Mouse (Mus musculus): Measurements from ENCODE around the gene Gp1bb. TPM values are rescaled to one million over a fixed set of nuclear protein-coding genes. Genes with fewer than 3 reads are reported as not detected.

The Gp1bb gene
- total and polyA plus RNA-seq, 3 experiments = 0.86 to 5.6 (median 3.5) TPM

GRCm38 (mm10) chr16:18581050-18581622 lies 41.1 kb downstream of the Gp1bb start:
- peaks cover 2% of the 10 kb centered on the region; the same call in 1 of the 2 replicates for H3K4me1 ChIP-seq (ENCODE audit: control insufficient read depth, insufficient read depth, low read length)
- no peaks in the 10 kb centered on the region for H3K36me3 ChIP-seq (ENCODE audit: control insufficient read depth, insufficient read depth, low read length)
- WGBS = 25% methylated on average over 21 of the region's 21 CpGs
- H3K4me3 ChIP-seq = peak overlapping the region; percentile 32
- H3K27me3 ChIP-seq (ENCODE audit: control insufficient read depth, insufficient read depth, low read length) = peaks cover 28% of the 10 kb centered on the region
- H3K27ac ChIP-seq = no peak overlapping the region
- DNase-seq = peak in 1 of 2 experiments; percentile 9
- intact Hi-C loops (cut with DNase I) = no loop called here
- TF ChIP-seq POLR2A (IDR thresholded peaks at IDR 0.05; ENCODE audit: insufficient read depth, low read depth, low read length) (no peak), CTCF (IDR thresholded peaks at IDR 0.05) (no peak), EP300 (IDR thresholded peaks at IDR 0.05; ENCODE audit: insufficient read depth, low read depth, low read length) (no peak)
- H3K79me2 ChIP-seq (replicated peaks; ENCODE audit: control insufficient read depth, insufficient read depth, low read length) = no peaks in the 10 kb centered on the region
- H3K9ac ChIP-seq (ENCODE audit: low read depth, low read length) = no peak overlapping the region

GRCm38 (mm10) chr16:18580389-18580788 lies 41.8 kb downstream of the Gp1bb start:
- no peaks in the 10 kb centered on the region for H3K79me2 ChIP-seq (replicated peaks; ENCODE audit: control insufficient read depth, insufficient read depth, low read length)
- H3K27me3 ChIP-seq (ENCODE audit: control insufficient read depth, insufficient read depth, low read length) = peaks cover 27% of the 10 kb centered on the region
- peaks cover 2% of the 10 kb centered on the region; the same call in 1 of the 2 replicates for H3K4me1 ChIP-seq (ENCODE audit: control insufficient read depth, insufficient read depth, low read length)
- no peak overlapping the region for H3K9ac ChIP-seq (ENCODE audit: low read depth, low read length)
- no peaks in the 10 kb centered on the region for H3K36me3 ChIP-seq (ENCODE audit: control insufficient read depth, insufficient read depth, low read length)
- no peak overlapping the region for H3K27ac ChIP-seq
- TF ChIP-seq CTCF (IDR thresholded peaks at IDR 0.05) (0 out of 2 replicates have a peak, but pooled peaks have one; percentile 14), POLR2A (IDR thresholded peaks at IDR 0.05; ENCODE audit: insufficient read depth, low read depth, low read length) (no peak)
- intact Hi-C loops (cut with DNase I) = no loop called here
- no peak overlapping the region for H3K4me3 ChIP-seq
- WGBS = 42% methylated on average over 2 of the region's 2 CpGs
- no peak for DNase-seq

GRCm38 (mm10) chr16:18577599-18578160 lies 44.5 kb downstream of the Gp1bb start:
- Histone ChIP-seq H3K4me1 (ENCODE audit: control insufficient read depth, insufficient read depth, low read length) (peaks cover 2% of the 10 kb centered on the region; the same call in 1 of the 2 replicates), H3K36me3 (ENCODE audit: control insufficient read depth, insufficient read depth, low read length) (no peaks in the 10 kb centered on the region), H3K27me3 (ENCODE audit: control insufficient read depth, insufficient read depth, low read length) (peaks cover 21% of the 10 kb centered on the region), H3K79me2 (replicated peaks; ENCODE audit: control insufficient read depth, insufficient read depth, low read length) (no peaks in the 10 kb centered on the region), H3K4me3 (no peak overlapping the region), H3K27ac (no peak overlapping the region), H3K9ac (ENCODE audit: low read depth, low read length) (no peak overlapping the region)
- TF ChIP-seq EP300 (IDR thresholded peaks at IDR 0.05; ENCODE audit: insufficient read depth, low read depth, low read length) (no peak), POLR2A (IDR thresholded peaks at IDR 0.05; ENCODE audit: insufficient read depth, low read depth, low read length) (no peak), CTCF (IDR thresholded peaks at IDR 0.05) (no peak)
- no peak for DNase-seq
- intact Hi-C loops (cut with DNase I) = no loop called here
- WGBS = 52% methylated on average over 5 of the region's 5 CpGs

- no peaks in the 10 kb centered on the region for H3K79me2 ChIP-seq (replicated peaks; ENCODE audit: control insufficient read depth, insufficient read depth, low read length)
- H3K4me1 ChIP-seq (ENCODE audit: control insufficient read depth, insufficient read depth, low read length) = peaks cover 2% of the 10 kb centered on the region; the same call in 1 of the 2 replicates
- no peak overlapping the region for H3K27ac ChIP-seq
- TF ChIP-seq POLR2A (IDR thresholded peaks at IDR 0.05; ENCODE audit: insufficient read depth, low read depth, low read length) = no peak
- no peak for TF ChIP-seq CTCF (IDR thresholded peaks at IDR 0.05)
- TF ChIP-seq EP300 (IDR thresholded peaks at IDR 0.05; ENCODE audit: insufficient read depth, low read depth, low read length) = no peak
- no peak overlapping the region for H3K4me3 ChIP-seq
- DNase-seq = no peak
- WGBS = 44% methylated on average over 3 of the region's 3 CpGs
- H3K36me3 ChIP-seq (ENCODE audit: control insufficient read depth, insufficient read depth, low read length) = no peaks in the 10 kb centered on the region
- intact Hi-C loops (cut with DNase I) = no loop called here
- H3K9ac ChIP-seq (ENCODE audit: low read depth, low read length) = no peak overlapping the region
- H3K27me3 ChIP-seq (ENCODE audit: control insufficient read depth, insufficient read depth, low read length) = peaks cover 15% of the 10 kb centered on the region
Measured at GRCm38 (mm10) chr16:18577071-18577470, 45.1 kb downstream of the Gp1bb start.

- H3K9ac ChIP-seq (ENCODE audit: low read depth, low read length) = no peak overlapping the region
- H3K27me3 ChIP-seq (ENCODE audit: control insufficient read depth, insufficient read depth, low read length) = 0 out of 2 replicates have a peak, but pooled peaks cover 1% of the 10 kb centered on the region
- no peak overlapping the region for H3K27ac ChIP-seq
- H3K4me1 ChIP-seq (ENCODE audit: control insufficient read depth, insufficient read depth, low read length) = no peaks in the 10 kb centered on the region
- H3K36me3 ChIP-seq (ENCODE audit: control insufficient read depth, insufficient read depth, low read length) = no peaks in the 10 kb centered on the region
- H3K4me3 ChIP-seq = no peak overlapping the region
- DNase-seq = no peak
- WGBS = 55% methylated on average over 8 of the region's 8 CpGs
- intact Hi-C loops (cut with DNase I) = no loop called here
- TF ChIP-seq POLR2A (IDR thresholded peaks at IDR 0.05; ENCODE audit: insufficient read depth, low read depth, low read length) (no peak), EP300 (IDR thresholded peaks at IDR 0.05; ENCODE audit: insufficient read depth, low read depth, low read length) (no peak), CTCF (IDR thresholded peaks at IDR 0.05) (no peak)
- H3K79me2 ChIP-seq (replicated peaks; ENCODE audit: control insufficient read depth, insufficient read depth, low read length) = no peaks in the 10 kb centered on the region
Measured at GRCm38 (mm10) chr16:18574196-18574595, 48.0 kb downstream of the Gp1bb start.

Other genes starting within 250 kb of the Gp1bb start
- gene Txnrd2, start 196.0 kb downstream of the Gp1bb start, total RNA-seq (2021) = 10 to 100 TPM; 37.6 to 39.7 TPM
- gene Txnrd2, start 196.0 kb downstream of the Gp1bb start, polyA plus RNA-seq (2012; rRNA removed) = 35.1 and 36.1 TPM in 2 replicates
- 100 to 1,000 TPM; 139 to 150 TPM for gene Comt, start 195.6 kb downstream of the Gp1bb start, total RNA-seq (2021)
- 208 and 236 TPM in 2 replicates for gene Comt, start 195.6 kb downstream of the Gp1bb start, polyA plus RNA-seq (2012; rRNA removed)
- gene Gnb1l, start 123.7 kb downstream of the Gp1bb start, total RNA-seq (2021) = 1 to 10 TPM; 5.3 to 7.4 TPM
- 5.5 and 8.5 TPM in 2 replicates for gene Gnb1l, start 123.7 kb downstream of the Gp1bb start, polyA plus RNA-seq (2012; rRNA removed)
- 1 to 10 TPM; 3.4 to 3.9 TPM for gene Rtl10, start 123.5 kb downstream of the Gp1bb start, total RNA-seq (2021)
- gene Rtl10, start 123.5 kb downstream of the Gp1bb start, polyA plus RNA-seq (2012; rRNA removed) = 3.1 and 3.4 TPM in 2 replicates
- 1 to 10 TPM in 1 of 2 experiments, under 1 TPM in 1; 0.68 to 1.1 TPM for gene Tbx1, start 31.7 kb downstream of the Gp1bb start, total RNA-seq (2021)
- 0.91 and 1.3 TPM in 2 replicates for gene Tbx1, start 31.7 kb downstream of the Gp1bb start, polyA plus RNA-seq (2012; rRNA removed)
- 1 to 10 TPM; 1.1 TPM for gene Gm49601, start 4.0 kb upstream of the Gp1bb start, total RNA-seq (2021)
- gene Gm49601, start 4.0 kb upstream of the Gp1bb start, polyA plus RNA-seq (2012; rRNA removed) = 3.1 and 4.9 TPM in 2 replicates
- 1 to 10 TPM; 3.2 to 5.6 TPM for gene Sept5, start 7.6 kb upstream of the Gp1bb start, total RNA-seq (2021)
- 7.1 and 7.3 TPM in 2 replicates for gene Sept5, start 7.6 kb upstream of the Gp1bb start, polyA plus RNA-seq (2012; rRNA removed)
- 10 to 100 TPM; 14.7 to 19.5 TPM for gene Cldn5, start 154.4 kb upstream of the Gp1bb start, total RNA-seq (2021)
- 27.6 and 38.3 TPM in 2 replicates for gene Cldn5, start 154.4 kb upstream of the Gp1bb start, polyA plus RNA-seq (2012; rRNA removed)
- gene Ufd1, start 189.4 kb upstream of the Gp1bb start, total RNA-seq (2021) = 10 to 100 TPM; 45.4 to 48.5 TPM
- gene Ufd1, start 189.4 kb upstream of the Gp1bb start, polyA plus RNA-seq (2012; rRNA removed) = 30.3 and 42.6 TPM in 2 replicates
- 1 to 10 TPM; 2.5 to 3.4 TPM for gene Cdc45, start 189.6 kb upstream of the Gp1bb start, total RNA-seq (2021)
- gene Cdc45, start 189.6 kb upstream of the Gp1bb start, polyA plus RNA-seq (2012; rRNA removed) = 3.9 and 5.2 TPM in 2 replicates
- gene 2510002D24Rik, start 214.2 kb upstream of the Gp1bb start, total RNA-seq (2021) = 10 to 100 TPM; 23.3 to 25.5 TPM
- gene 2510002D24Rik, start 214.2 kb upstream of the Gp1bb start, polyA plus RNA-seq (2012; rRNA removed) = 46.9 and 68.1 TPM in 2 replicates
- gene Gm28539, start 214.2 kb upstream of the Gp1bb start, total RNA-seq (2021) = 1 to 10 TPM in 1 of 2 experiments, not detected in 1; 1.3 TPM
- not detected in 2 replicates for gene Gm28539, start 214.2 kb upstream of the Gp1bb start, polyA plus RNA-seq (2012; rRNA removed)